Comparison of ENCODE assay signal across 22 mouse cellular contexts in genomic region chr5:51984966-51985365, GRCm38 (mm10).
DNase-seq lines count a peak whose midpoint lies in the region; ATAC-seq and TF ChIP-seq lines count a peak whose summit lies in the region.
"Had no signal": no experiment of that assay in that cellular context is flagged by ENCODE, and none has a peak within 500 bp of the region (broad histone marks: within the 10 kb centered on the region; RNA-seq: fewer than 3 reads in every experiment).

No protein-coding gene starts in this region.

- H3K9ac ChIP-seq in heart, embryonic 16.5 days (ENCODE audit: low read length) = no peak overlapping the region
- no peak overlapping the region for H3K9ac ChIP-seq in kidney, embryonic 15.5 days
- H3K9ac ChIP-seq: hindbrain, embryonic 12.5 days; liver, postnatal 0 days; midbrain, embryonic 15.5 days; neural tube, embryonic 15.5 days had no signal

- DNase-seq in frontal cortex, postnatal 25 days (ENCODE audit: low spot score in 2 of 2) = no peak
- no peak for DNase-seq in layer of hippocampus, adult 2 months (ENCODE audit: low spot score in 2 of 2)
- DNase-seq in layer of hippocampus, postnatal 25 days (ENCODE audit: extremely low spot score in 1 of 2, low spot score in 1 of 2) = no peak
- DNase-seq in brain, embryonic 14.5 days (ENCODE audit: low read depth) = peak; percentile 40
- no peak for DNase-seq in midbrain, embryonic 10.5 days (ENCODE audit: low spot score)
- DNase-seq: cerebellum, adult 9-10 months; embryo, embryonic 11 days; kidney, adult 18-20 months; kidney, postnatal 10 days; liver, postnatal 0 days; lung, postnatal 14 days; right cerebral cortex, postnatal 4 days; thymus, postnatal 36 days had no signal

- no peak for TF ChIP-seq CTCF in layer of hippocampus, adult 2 months (conservative IDR thresholded peaks at IDR 0.05)
- no peak for TF ChIP-seq CTCF in brain, embryonic 14.5 days (IDR thresholded peaks at IDR 0.05; ENCODE audit: borderline replicate concordance, extremely low read depth, insufficient read depth, insufficient read length)

- H3K36me3 ChIP-seq in heart, embryonic 16.5 days (ENCODE audit: control insufficient read depth, insufficient read depth) = no peaks in the 10 kb centered on the region
- no peaks in the 10 kb centered on the region for H3K36me3 ChIP-seq in kidney, embryonic 15.5 days
- H3K36me3 ChIP-seq in midbrain, embryonic 10.5 days = no peaks in the 10 kb centered on the region
- H3K36me3 ChIP-seq: hindbrain, embryonic 12.5 days; limb, embryonic 10.5 days; midbrain, embryonic 15.5 days; neural tube, embryonic 15.5 days had no signal

- no peaks in the 10 kb centered on the region for H3K9me3 ChIP-seq in heart, embryonic 16.5 days (replicated peaks; ENCODE audit: control insufficient read depth, low read length)
- H3K9me3 ChIP-seq in kidney, embryonic 15.5 days (replicated peaks) = no peaks in the 10 kb centered on the region
- H3K9me3 ChIP-seq in midbrain, embryonic 10.5 days (replicated peaks) = no peaks in the 10 kb centered on the region
- H3K9me3 ChIP-seq: hindbrain, embryonic 12.5 days; limb, embryonic 10.5 days; midbrain, embryonic 15.5 days; neural tube, embryonic 15.5 days had no signal

- H3K27me3 ChIP-seq in heart, embryonic 16.5 days (ENCODE audit: control insufficient read depth, insufficient read depth, low read length) = no peaks in the 10 kb centered on the region
- no peaks in the 10 kb centered on the region; the same call in 1 of the 2 replicates for H3K27me3 ChIP-seq in kidney, embryonic 15.5 days
- H3K27me3 ChIP-seq in midbrain, embryonic 10.5 days (ENCODE audit: low read depth, poor library complexity, severe bottlenecking) = no peaks in the 10 kb centered on the region
- H3K27me3 ChIP-seq: CH12.LX; hindbrain, embryonic 12.5 days; megakaryocyte, embryonic 14.5 days; midbrain, embryonic 15.5 days; neural tube, embryonic 15.5 days had no signal

- H3K4me3 ChIP-seq in layer of hippocampus, adult 2 months = no peak overlapping the region
- H3K4me3 ChIP-seq in heart, embryonic 16.5 days (ENCODE audit: low read length) = no peak overlapping the region
- no peak overlapping the region for H3K4me3 ChIP-seq in kidney, embryonic 15.5 days (replicated peaks)
- no peak overlapping the region for H3K4me3 ChIP-seq in midbrain, embryonic 10.5 days
- H3K4me3 ChIP-seq: hindbrain, embryonic 12.5 days; limb, embryonic 10.5 days; megakaryocyte, embryonic 14.5 days; midbrain, embryonic 15.5 days; neural tube, embryonic 15.5 days had no signal

- no peak overlapping the region for H3K4me2 ChIP-seq in heart, embryonic 16.5 days (ENCODE audit: low read depth, low read length)
- H3K4me2 ChIP-seq in kidney, embryonic 15.5 days = no peak overlapping the region
- H3K4me2 ChIP-seq: hindbrain, embryonic 12.5 days; midbrain, embryonic 15.5 days; neural tube, embryonic 15.5 days had no signal

- WGBS in heart, embryonic 16.5 days = 72% methylated on average over 6 of the region's 6 CpGs
- WGBS in kidney, embryonic 15.5 days = 89% methylated on average over 6 of the region's 6 CpGs
- 89% methylated on average over 6 of the region's 6 CpGs for WGBS in midbrain, embryonic 10.5 days

- TF ChIP-seq POLR2A in brain, embryonic 14.5 days (IDR thresholded peaks at IDR 0.05; ENCODE audit: borderline replicate concordance, extremely low read depth, insufficient read depth, insufficient read length, poor library complexity, severe bottlenecking) = no peak

- peaks cover 10% of the 10 kb centered on the region for H3K4me1 ChIP-seq in heart, embryonic 16.5 days (ENCODE audit: control insufficient read depth, insufficient read depth, low read length)
- H3K4me1 ChIP-seq in kidney, embryonic 15.5 days = no peaks in the 10 kb centered on the region
- H3K4me1 ChIP-seq in midbrain, embryonic 10.5 days = peaks cover 7% of the 10 kb centered on the region
- H3K4me1 ChIP-seq: hindbrain, embryonic 12.5 days; megakaryocyte, embryonic 14.5 days; midbrain, embryonic 15.5 days; neural tube, embryonic 15.5 days had no signal

- H3K27ac ChIP-seq in layer of hippocampus, adult 2 months = 0 out of 2 replicates have a peak overlapping the region, but pooled peaks have one; percentile 7
- no peak overlapping the region; the same call in 1 of the 2 replicates for H3K27ac ChIP-seq in heart, embryonic 16.5 days (ENCODE audit: low read length)
- H3K27ac ChIP-seq in kidney, embryonic 15.5 days = no peak overlapping the region
- no peak overlapping the region for H3K27ac ChIP-seq in midbrain, embryonic 10.5 days (replicated peaks)
- H3K27ac ChIP-seq: hindbrain, embryonic 12.5 days; limb, embryonic 10.5 days; midbrain, embryonic 15.5 days; neural tube, embryonic 15.5 days had no signal

- peak; percentile 45 for ATAC-seq in frontal cortex, adult (ENCODE audit: low TSS enrichment)
- ATAC-seq in heart, embryonic 16.5 days (replicated peaks; ENCODE audit: extremely low read depth, insufficient read depth, low FRiP score) = 0 out of 2 replicates have a peak, but pooled peaks have one; percentile 18
- ATAC-seq in kidney, embryonic 15.5 days (replicated peaks; ENCODE audit: low FRiP score) = no peak
- ATAC-seq: liver, postnatal 0 days; midbrain, embryonic 15.5 days had no signal
